Mouse (Mus musculus): ENCODE data around the gene Gm40193. TPM values are rescaled to one million over a fixed set of nuclear protein-coding genes. Genes with fewer than 3 reads are reported as not detected.
A peak's percentile ranks its signal among the peaks of the same experiment; 100 is the strongest.

Gm40193 gene
- polyA plus RNA-seq, 2 experiments = 1.2 TPM; not detected in 1

GRCm38 (mm10) chr11:70513520-70513919 is 19.2 kb downstream of the Gm40193 start:
- TF ChIP-seq POLR2A (IDR thresholded peaks at IDR 0.05; ENCODE audit: borderline replicate concordance, extremely low read depth, insufficient read depth, insufficient read length) = no peak
- Histone ChIP-seq H3K9me3 (ENCODE audit: control insufficient read depth, low read length) (no peaks in the 10 kb centered on the region), H3K4me1 (ENCODE audit: control insufficient read depth, insufficient read depth, low read length) (no peaks in the 10 kb centered on the region; the same call in 1 of the 2 replicates), H3K27ac (replicated peaks; ENCODE audit: low read depth, low read length) (no peak overlapping the region), H3K27me3 (ENCODE audit: control insufficient read depth, insufficient read depth, low read length) (no peaks in the 10 kb centered on the region), H3K4me2 (replicated peaks; ENCODE audit: low read depth, low read length, severe bottlenecking) (no peak overlapping the region), H3K36me3 (ENCODE audit: control insufficient read depth, insufficient read depth, low read length) (no peaks in the 10 kb centered on the region), H3K9ac (ENCODE audit: low read depth, low read length, severe bottlenecking) (no peak overlapping the region), H3K4me3 (replicated peaks; ENCODE audit: low read length) (no peak overlapping the region)
- 63% methylated on average over 11 of the region's 11 CpGs for WGBS
- ATAC-seq (ENCODE audit: low FRiP score, low read depth) (no peak), DNase-seq (ENCODE audit: low spot score) (no peak)

- H3K4me3 ChIP-seq (replicated peaks; ENCODE audit: low read length) = no peak overlapping the region
- 78% methylated on average over 7 of the region's 7 CpGs for WGBS
Measured at GRCm38 (mm10) chr11:70512709-70513342, 19.9 kb downstream of the Gm40193 start.

GRCm38 (mm10) chr11:70511825-70512224 is 20.9 kb downstream of the Gm40193 start:
- Histone ChIP-seq H3K9me3 (ENCODE audit: control insufficient read depth, low read length) (no peaks in the 10 kb centered on the region), H3K9ac (ENCODE audit: low read depth, low read length, severe bottlenecking) (no peak overlapping the region), H3K4me2 (replicated peaks; ENCODE audit: low read depth, low read length, severe bottlenecking) (no peak overlapping the region), H3K4me3 (replicated peaks; ENCODE audit: low read length) (no peak overlapping the region), H3K4me1 (ENCODE audit: control insufficient read depth, insufficient read depth, low read length) (no peaks in the 10 kb centered on the region; the same call in 1 of the 2 replicates), H3K27me3 (ENCODE audit: control insufficient read depth, insufficient read depth, low read length) (no peaks in the 10 kb centered on the region), H3K36me3 (ENCODE audit: control insufficient read depth, insufficient read depth, low read length) (no peaks in the 10 kb centered on the region), H3K27ac (replicated peaks; ENCODE audit: low read depth, low read length) (no peak overlapping the region)
- no peak for TF ChIP-seq POLR2A (IDR thresholded peaks at IDR 0.05; ENCODE audit: borderline replicate concordance, extremely low read depth, insufficient read depth, insufficient read length)
- no peak for ATAC-seq (ENCODE audit: low FRiP score, low read depth)
- no peak for DNase-seq (ENCODE audit: low spot score)
- 91% methylated on average over 7 of the region's 7 CpGs for WGBS

More at GRCm38 (mm10) chr11:70512709-70513342, 19.9 kb downstream of the Gm40193 start:
- no peak overlapping the region for H3K9ac ChIP-seq (ENCODE audit: low read depth, low read length, severe bottlenecking)
- no peaks in the 10 kb centered on the region for H3K36me3 ChIP-seq (ENCODE audit: control insufficient read depth, insufficient read depth, low read length)
- no peaks in the 10 kb centered on the region for H3K9me3 ChIP-seq (ENCODE audit: control insufficient read depth, low read length)
- ATAC-seq (ENCODE audit: low FRiP score, low read depth) (no peak), DNase-seq (ENCODE audit: low spot score) (no peak)
- H3K4me2 ChIP-seq (replicated peaks; ENCODE audit: low read depth, low read length, severe bottlenecking) = no peak overlapping the region
- no peaks in the 10 kb centered on the region; the same call in 1 of the 2 replicates for H3K4me1 ChIP-seq (ENCODE audit: control insufficient read depth, insufficient read depth, low read length)
- no peak overlapping the region for H3K27ac ChIP-seq (replicated peaks; ENCODE audit: low read depth, low read length)
- no peaks in the 10 kb centered on the region for H3K27me3 ChIP-seq (ENCODE audit: control insufficient read depth, insufficient read depth, low read length)
- no peak for TF ChIP-seq POLR2A (IDR thresholded peaks at IDR 0.05; ENCODE audit: borderline replicate concordance, extremely low read depth, insufficient read depth, insufficient read length)

- Histone ChIP-seq H3K4me1 (ENCODE audit: control insufficient read depth, insufficient read depth, low read length) (no peaks in the 10 kb centered on the region; the same call in 1 of the 2 replicates), H3K9ac (ENCODE audit: low read depth, low read length, severe bottlenecking) (no peak overlapping the region), H3K4me3 (replicated peaks; ENCODE audit: low read length) (no peak overlapping the region), H3K27me3 (ENCODE audit: control insufficient read depth, insufficient read depth, low read length) (no peaks in the 10 kb centered on the region), H3K27ac (replicated peaks; ENCODE audit: low read depth, low read length) (no peak overlapping the region), H3K9me3 (ENCODE audit: control insufficient read depth, low read length) (no peaks in the 10 kb centered on the region), H3K36me3 (ENCODE audit: control insufficient read depth, insufficient read depth, low read length) (no peaks in the 10 kb centered on the region), H3K4me2 (replicated peaks; ENCODE audit: low read depth, low read length, severe bottlenecking) (no peak overlapping the region)
- TF ChIP-seq POLR2A (IDR thresholded peaks at IDR 0.05; ENCODE audit: borderline replicate concordance, extremely low read depth, insufficient read depth, insufficient read length) = no peak
- DNase-seq (ENCODE audit: low spot score) (no peak), ATAC-seq (ENCODE audit: low FRiP score, low read depth) (no peak)
- 71% methylated on average over 2 of the region's 2 CpGs for WGBS
Measured at GRCm38 (mm10) chr11:70511242-70511641, 21.5 kb downstream of the Gm40193 start.

- H3K4me3 ChIP-seq (replicated peaks; ENCODE audit: low read length) = no peak overlapping the region
- H3K9ac ChIP-seq (ENCODE audit: low read depth, low read length, severe bottlenecking) = no peak overlapping the region
- peak overlapping the region; percentile 37 for H3K4me2 ChIP-seq (replicated peaks; ENCODE audit: low read depth, low read length, severe bottlenecking)
- no peaks in the 10 kb centered on the region for H3K9me3 ChIP-seq (ENCODE audit: control insufficient read depth, low read length)
- ATAC-seq (ENCODE audit: low FRiP score, low read depth) (peak; percentile 71), DNase-seq (ENCODE audit: low spot score) (no peak)
- 8% methylated on average over 19 of the region's 19 CpGs for WGBS
- no peak for TF ChIP-seq POLR2A (IDR thresholded peaks at IDR 0.05; ENCODE audit: borderline replicate concordance, extremely low read depth, insufficient read depth, insufficient read length)
- no peak overlapping the region for H3K27ac ChIP-seq (replicated peaks; ENCODE audit: low read depth, low read length)
- H3K36me3 ChIP-seq (ENCODE audit: control insufficient read depth, insufficient read depth, low read length) = no peaks in the 10 kb centered on the region
- no peaks in the 10 kb centered on the region; the same call in 1 of the 2 replicates for H3K4me1 ChIP-seq (ENCODE audit: control insufficient read depth, insufficient read depth, low read length)
- H3K27me3 ChIP-seq (ENCODE audit: control insufficient read depth, insufficient read depth, low read length) = no peaks in the 10 kb centered on the region
Measured at GRCm38 (mm10) chr11:70509753-70510564, 22.8 kb downstream of the Gm40193 start.

Data from limb, embryonic 14.5 days (tissue).